Mouse (Mus musculus): ENCODE results near the gene Il9. TPM values are rescaled to one million over a fixed set of nuclear protein-coding genes. Genes with fewer than 3 reads are reported as not detected.

Il9 gene
- total RNA-seq, 2 experiments from 2014 or later = not detected

DNA sequence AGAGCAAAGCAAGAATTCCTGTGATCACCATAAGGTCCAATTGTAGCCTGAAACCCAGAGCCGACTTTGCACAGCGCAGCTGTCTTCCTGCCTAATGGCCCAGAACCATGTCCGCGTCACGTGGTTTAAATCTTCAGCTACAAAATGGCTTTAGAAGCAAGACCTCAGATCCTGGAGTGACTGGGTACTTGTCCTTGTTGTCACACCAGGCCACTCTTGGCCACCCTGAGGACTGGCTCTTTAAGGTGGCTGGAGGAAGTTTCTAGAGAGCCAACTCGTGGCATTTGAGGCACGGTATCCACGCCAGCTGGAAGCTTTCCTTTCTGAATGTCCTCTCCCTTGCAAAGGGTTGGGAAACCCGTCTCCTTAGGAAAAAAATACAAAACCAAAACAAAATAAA is 10.1 kb downstream of the Il9 start:
- DNase-seq (ENCODE audit: low spot score in 2 of 2) = no peak

DNA sequence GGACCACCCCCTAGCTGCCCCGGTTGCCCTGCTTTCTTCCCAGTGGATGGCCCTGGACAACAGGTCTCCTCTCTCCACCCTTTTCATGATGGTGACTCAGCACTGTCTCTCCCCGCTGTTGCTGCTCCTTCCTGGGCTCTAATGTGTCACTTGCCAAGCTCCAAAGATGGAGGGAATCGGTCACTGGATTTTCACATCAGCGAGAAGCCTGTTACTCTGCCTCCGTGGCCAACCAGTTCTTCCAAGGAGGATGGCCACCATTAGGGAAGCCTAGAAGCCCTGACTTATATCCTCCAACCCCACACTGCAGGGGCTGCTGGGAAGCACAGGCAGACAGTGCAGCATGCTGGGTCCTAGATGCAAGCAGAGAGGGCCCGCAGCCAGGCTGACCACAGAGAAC is 10.8 kb downstream of the Il9 start:
- no peak for DNase-seq (ENCODE audit: low spot score in 2 of 2)

DNA sequence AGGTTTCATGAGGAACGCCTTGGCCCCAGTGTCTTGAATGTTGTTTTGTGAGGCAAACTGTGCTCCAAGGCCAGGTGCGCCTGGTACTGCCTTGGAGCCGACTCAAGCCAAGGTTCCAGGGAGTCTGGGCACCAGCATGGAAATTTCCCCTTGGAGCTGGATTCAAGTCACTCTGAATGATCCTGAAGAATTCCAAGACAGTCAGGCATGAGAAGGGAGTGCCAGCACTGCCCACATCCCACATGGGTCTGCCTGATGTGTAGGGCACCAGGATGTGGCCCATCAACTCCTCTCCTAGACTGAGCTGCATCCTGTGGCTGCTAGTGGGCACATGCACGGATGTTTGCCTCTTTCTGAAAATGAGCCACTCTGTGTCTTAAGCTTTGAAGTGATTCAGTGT is 13.5 kb downstream of the Il9 start:
- DNase-seq (ENCODE audit: low spot score in 2 of 2) = no peak

DNA sequence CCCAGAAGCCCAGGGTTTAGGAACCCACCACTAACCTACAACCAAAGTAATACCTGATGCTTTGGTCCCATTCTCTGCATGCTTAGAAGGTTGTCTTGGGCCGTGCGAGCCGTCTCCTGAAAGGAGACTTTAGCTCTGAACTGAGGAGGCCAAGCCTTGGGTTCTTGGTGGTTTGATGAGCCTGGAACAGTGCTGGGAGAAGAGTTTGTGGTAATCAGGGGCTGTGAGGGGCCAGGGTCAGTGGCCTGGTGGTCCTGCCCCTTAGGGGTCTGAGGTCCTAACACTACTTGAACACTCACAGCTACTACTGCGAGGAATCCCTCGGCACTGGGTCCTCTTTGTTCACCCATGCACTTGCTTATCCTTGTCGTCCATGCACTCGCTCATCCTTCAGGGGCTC is 14.3 kb downstream of the Il9 start:
- no peak for DNase-seq (ENCODE audit: low spot score in 2 of 2)

DNA sequence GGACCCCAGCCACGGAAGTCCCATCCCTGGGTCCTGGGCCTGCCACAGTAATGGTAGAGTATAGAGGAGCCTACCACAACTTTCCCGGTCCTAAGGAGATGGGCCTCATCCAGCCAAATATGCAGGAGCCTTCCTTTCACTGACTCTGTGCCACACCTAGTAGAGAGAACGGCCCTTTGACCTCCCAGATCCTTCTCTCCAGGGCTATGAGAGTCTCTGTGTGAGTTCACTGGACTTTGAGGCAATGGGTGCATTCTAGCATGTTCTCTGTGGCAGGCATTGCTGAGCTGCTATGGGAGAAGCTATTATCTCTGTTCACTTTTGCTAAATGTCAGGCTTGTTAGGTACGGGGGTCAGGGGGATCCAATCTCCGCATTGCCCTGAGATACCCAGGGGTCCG is 18.3 kb downstream of the Il9 start:
- DNase-seq (ENCODE audit: low spot score in 2 of 2) = no peak

GRCm38 (mm10) chr13:56463261-56463660 is 18.8 kb downstream of the Il9 start:
- DNase-seq (ENCODE audit: low spot score in 2 of 2) = no peak

DNA sequence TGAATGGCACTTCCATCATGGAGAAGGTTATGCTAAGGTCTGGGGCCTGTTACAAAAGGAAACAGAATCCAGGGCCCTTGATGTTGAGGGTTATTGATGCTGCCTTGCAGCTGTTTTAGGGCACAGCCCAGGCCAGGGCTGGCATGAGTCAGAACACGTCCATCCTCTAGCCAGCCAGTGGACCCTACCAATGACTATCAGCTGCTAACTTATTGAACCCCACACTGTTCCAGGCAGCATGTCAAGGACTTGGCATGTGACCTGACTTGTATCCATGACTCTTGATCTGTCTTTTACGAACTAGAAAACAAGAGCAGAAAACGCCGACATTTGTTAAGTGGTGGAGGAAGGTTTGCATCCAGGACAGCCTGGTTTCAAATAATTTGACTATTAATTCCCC is 19.3 kb downstream of the Il9 start:
- no peak for DNase-seq (ENCODE audit: low spot score in 2 of 2)

DNA sequence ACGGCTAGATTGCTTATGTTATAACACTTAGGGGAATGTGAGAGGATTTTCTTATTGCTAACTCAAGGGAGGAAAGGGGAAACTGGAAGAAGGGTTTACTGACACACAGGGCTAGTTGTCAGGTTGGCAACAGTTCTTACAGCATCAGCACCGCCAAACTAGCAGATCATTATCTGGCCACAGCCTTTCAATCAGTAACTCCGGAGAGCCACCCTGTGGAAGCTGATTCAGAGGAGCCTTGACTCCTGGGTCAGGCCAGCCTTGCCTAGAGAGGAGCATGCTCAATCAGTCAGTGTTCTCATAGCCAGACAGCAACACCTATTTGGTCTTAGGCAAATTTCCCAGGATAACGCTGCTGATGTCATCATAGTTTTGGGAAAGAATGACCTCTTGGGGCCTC is 20.6 kb downstream of the Il9 start:
- DNase-seq (ENCODE audit: low spot score in 2 of 2) = no peak

DNA sequence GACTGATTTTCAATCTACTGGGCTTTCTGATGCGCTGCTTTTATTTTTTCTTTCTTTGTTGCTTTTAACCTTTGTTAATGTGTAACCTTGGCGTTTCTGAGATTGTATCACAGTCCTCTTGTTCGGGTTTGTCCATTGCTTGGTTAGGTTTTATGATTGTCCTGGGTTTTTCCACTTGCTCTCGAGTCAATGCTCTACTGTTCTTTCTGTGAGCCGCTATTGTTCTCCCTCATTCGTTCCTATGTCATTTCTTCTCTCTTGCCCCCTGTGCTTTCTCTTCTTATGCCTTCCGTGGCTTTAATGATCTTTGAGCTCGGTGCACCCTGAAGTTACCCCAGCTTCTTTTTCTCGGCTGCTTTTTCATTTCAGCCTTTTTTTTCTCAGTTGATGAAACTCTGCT is 24.0 kb downstream of the Il9 start:
- DNase-seq (ENCODE audit: low spot score in 2 of 2) = no peak

DNA sequence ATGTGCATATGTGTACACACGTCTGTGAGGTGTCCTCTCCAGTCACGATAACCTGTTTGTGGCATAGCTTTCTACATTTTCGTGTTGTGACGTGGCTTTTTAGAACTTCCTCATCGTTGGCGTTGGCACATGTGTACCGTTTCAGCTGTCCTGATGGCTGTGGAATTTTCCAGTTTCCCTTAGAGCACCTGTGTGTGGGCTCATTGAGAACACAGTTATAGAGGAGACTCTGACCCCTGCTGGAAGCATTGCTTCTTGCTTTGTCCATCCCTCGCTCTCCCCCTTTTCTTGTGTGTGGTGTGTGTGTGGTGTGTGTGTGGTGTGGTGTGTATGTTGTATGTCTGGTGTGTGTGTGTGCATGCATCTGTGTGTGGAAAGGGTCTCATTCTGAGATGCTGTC is 32.0 kb downstream of the Il9 start:
- no peak for DNase-seq (ENCODE audit: low spot score in 2 of 2)

- DNase-seq (ENCODE audit: low spot score in 2 of 2) = no peak
Measured at GRCm38 (mm10) chr13:56449239-56450030, 32.6 kb downstream of the Il9 start.

GRCm38 (mm10) chr13:56444996-56445395 is 37.0 kb downstream of the Il9 start:
- DNase-seq (ENCODE audit: low spot score in 2 of 2) = no peak

GRCm38 (mm10) chr13:56444112-56444511 is 37.9 kb downstream of the Il9 start:
- DNase-seq (ENCODE audit: low spot score in 2 of 2) = no peak

- DNase-seq (ENCODE audit: low spot score in 2 of 2) = no peak
Measured at GRCm38 (mm10) chr13:56443411-56443810, 38.6 kb downstream of the Il9 start.

GRCm38 (mm10) chr13:56438211-56439075 is 43.6 kb downstream of the Il9 start, which contains the start of gene Slc25a48:
Gene Slc25a48, plus strand, starts transcription at chr13:56438355.
- DNase-seq (ENCODE audit: low spot score in 2 of 2) = peak in 1 of 2 experiments; percentile 25

DNA sequence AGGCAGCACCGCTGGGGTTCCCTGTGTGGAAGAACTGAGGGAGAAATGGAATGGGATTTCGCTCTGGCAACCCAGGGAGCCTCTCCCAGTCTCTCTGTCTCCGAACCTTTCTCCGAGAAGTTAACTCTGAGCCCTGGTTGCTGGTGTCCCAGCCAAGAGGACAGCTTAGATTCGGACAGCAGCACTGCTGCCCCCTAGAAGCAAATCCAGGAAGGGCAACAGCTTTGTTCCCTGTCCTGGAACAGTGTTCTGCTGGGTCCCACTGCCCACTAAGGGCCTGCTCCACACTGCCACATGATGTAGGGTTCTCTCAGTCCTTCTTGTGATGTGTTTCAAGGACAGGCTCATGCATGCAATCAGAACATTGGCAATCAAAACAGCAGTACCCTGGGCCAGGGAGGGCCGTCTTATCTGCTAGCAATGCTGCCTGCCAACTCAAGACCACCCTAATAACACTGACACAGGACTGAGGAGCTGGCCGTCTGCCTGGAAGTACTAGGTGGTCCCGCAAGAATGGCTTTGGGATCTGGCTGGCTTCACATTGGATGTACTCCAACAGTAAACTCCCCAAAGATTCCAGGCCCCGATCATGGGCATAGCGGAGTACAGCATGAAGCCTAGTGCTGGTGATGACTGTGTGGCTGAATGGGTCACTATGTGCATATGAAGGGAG is 46.3 kb downstream of the Il9 start:
- no peak for DNase-seq (ENCODE audit: low spot score in 2 of 2)

GRCm38 (mm10) chr13:56434311-56434751 is 47.7 kb downstream of the Il9 start:
- DNase-seq (ENCODE audit: low spot score in 2 of 2) = no peak

DNA sequence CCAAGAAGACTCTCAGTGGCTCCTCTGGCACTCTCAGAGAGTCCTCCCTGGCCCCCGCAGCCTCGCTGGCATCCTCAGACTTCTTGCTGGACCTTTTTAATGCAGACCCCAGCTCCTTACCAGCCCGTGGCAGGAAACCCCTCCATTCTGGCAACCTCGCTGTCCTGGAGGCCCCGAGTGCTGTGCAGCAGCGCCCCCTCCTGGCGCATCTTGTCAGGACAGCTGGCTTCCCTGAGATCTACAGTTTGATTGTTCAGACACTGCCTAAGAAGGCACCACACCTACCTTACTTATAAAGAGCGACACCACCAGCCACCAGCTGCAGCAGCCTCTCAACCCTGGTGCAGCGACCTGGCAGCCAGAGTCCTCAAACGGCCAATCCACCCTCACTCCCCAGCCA is 48.6 kb downstream of the Il9 start:
- DNase-seq (ENCODE audit: low spot score in 2 of 2) = peak; percentile 52 to 73

GRCm38 (mm10) chr13:56432496-56432895 is 49.5 kb downstream of the Il9 start:
- DNase-seq (ENCODE audit: low spot score in 2 of 2) = no peak

All from left cerebral cortex, adult 18-20 months (tissue).